Mouse (Mus musculus): Measurements from ENCODE around the gene Adamts8.

GRCm38 (mm10) chr9:30905861-30906260 is 36.5 kb upstream of the Adamts8 start:
- no peak for TF ChIP-seq CTCF (IDR thresholded peaks at IDR 0.05; ENCODE audit: control insufficient read depth, insufficient read depth, insufficient read length)
- no peak for TF ChIP-seq FOSL1 (IDR thresholded peaks at IDR 0.05; ENCODE audit: insufficient read depth, low read length, poor library complexity, severe bottlenecking)
- TF ChIP-seq CEBPB (IDR thresholded peaks at IDR 0.05; ENCODE audit: low read depth): no peak
